Mouse (Mus musculus): Measurements from ENCODE around the gene Adgrf5. TPM values are rescaled to one million over a fixed set of nuclear protein-coding genes. Genes with fewer than 3 reads are reported as not detected.

Adgrf5 gene
- polyA plus RNA-seq, 1 experiment from 2014 or later: 18.7 TPM

- peaks cover 3% of the 10 kb centered on the region; the same call in 1 of the 2 replicates for H3K4me1 ChIP-seq
- H3K27ac ChIP-seq (replicated peaks): no peak overlapping the region
- H3K27me3 ChIP-seq (replicated peaks): no peaks in the 10 kb centered on the region
- H3K9me3 ChIP-seq: no peaks in the 10 kb centered on the region
- ATAC-seq (ENCODE audit: extremely low read depth, insufficient number of reproducible peaks, low FRiP score, low TSS enrichment): no peak
- H3K4me3 ChIP-seq: no peak overlapping the region
- no peak overlapping the region for H3K4me2 ChIP-seq
- H3K9ac ChIP-seq: no peak overlapping the region
- no peaks in the 10 kb centered on the region for H3K36me3 ChIP-seq
- WGBS: 66% methylated on average over 3 of the region's 3 CpGs
These were observed 141.0 kb downstream of the Adgrf5 start for GRCm38 (mm10) chr17:43501223-43501622.

GRCm38 (mm10) chr17:43501631-43502030, 141.4 kb downstream of the Adgrf5 start:
- Histone ChIP-seq H3K36me3 (no peaks in the 10 kb centered on the region), H3K4me1 (peaks cover 3% of the 10 kb centered on the region; the same call in 1 of the 2 replicates), H3K27me3 (replicated peaks) (no peaks in the 10 kb centered on the region), H3K9me3 (no peaks in the 10 kb centered on the region), H3K27ac (replicated peaks) (no peak overlapping the region), H3K9ac (no peak overlapping the region), H3K4me3 (no peak overlapping the region), H3K4me2 (no peak overlapping the region)
- no peak for ATAC-seq (ENCODE audit: extremely low read depth, insufficient number of reproducible peaks, low FRiP score, low TSS enrichment)
- WGBS: 87% methylated on average over 5 of the region's 5 CpGs

- WGBS: 84% methylated on average over 9 of the region's 9 CpGs
- H3K4me2 ChIP-seq: no peak within 1 kb of the TSS
- no peaks in the 10 kb centered on the region for H3K9me3 ChIP-seq
- no peaks in the 10 kb centered on the region for H3K27me3 ChIP-seq (replicated peaks)
- H3K27ac ChIP-seq (replicated peaks): no peak within 1 kb of the TSS
- no peaks in the 10 kb centered on the region for H3K36me3 ChIP-seq
- ATAC-seq (ENCODE audit: extremely low read depth, insufficient number of reproducible peaks, low FRiP score, low TSS enrichment): no peak
- H3K9ac ChIP-seq: no peak within 1 kb of the TSS
- H3K4me3 ChIP-seq: no peak within 1 kb of the TSS
- peaks cover 3% of the 10 kb centered on the region; the same call in 1 of the 2 replicates for H3K4me1 ChIP-seq
These were observed 142.3 kb downstream of the Adgrf5 start, which contains the start of gene Mep1a for GRCm38 (mm10) chr17:43502592-43502991. Gene Mep1a, minus strand, starts transcription at chr17:43502812.

GRCm38 (mm10) chr17:43503861-43504593, 143.8 kb downstream of the Adgrf5 start:
- H3K9ac ChIP-seq: no peak overlapping the region
- no peaks in the 10 kb centered on the region for H3K9me3 ChIP-seq
- WGBS: 50% methylated on average over 4 of the region's 4 CpGs
- H3K36me3 ChIP-seq: no peaks in the 10 kb centered on the region
- H3K4me2 ChIP-seq: no peak overlapping the region
- ATAC-seq (ENCODE audit: extremely low read depth, insufficient number of reproducible peaks, low FRiP score, low TSS enrichment): no peak
- H3K4me3 ChIP-seq: no peak overlapping the region
- no peak overlapping the region for H3K27ac ChIP-seq (replicated peaks)
- peaks cover 3% of the 10 kb centered on the region; the same call in 1 of the 2 replicates for H3K4me1 ChIP-seq
- H3K27me3 ChIP-seq (replicated peaks): no peaks in the 10 kb centered on the region

- Histone ChIP-seq H3K4me3 (no peak overlapping the region), H3K4me2 (no peak overlapping the region), H3K9me3 (no peaks in the 10 kb centered on the region), H3K36me3 (no peaks in the 10 kb centered on the region), H3K27ac (replicated peaks) (no peak overlapping the region), H3K27me3 (replicated peaks) (no peaks in the 10 kb centered on the region), H3K4me1 (peaks cover 3% of the 10 kb centered on the region; the same call in 1 of the 2 replicates), H3K9ac (no peak overlapping the region)
- no peak for ATAC-seq (ENCODE audit: extremely low read depth, insufficient number of reproducible peaks, low FRiP score, low TSS enrichment)
- WGBS: 55% methylated on average over 6 of the region's 6 CpGs
These were observed 144.3 kb downstream of the Adgrf5 start for GRCm38 (mm10) chr17:43504594-43504934.

Other genes with a start within 250 kb of the Adgrf5 start
- 0.13 TPM in 1 of 2 replicates, not detected in the other for gene Adgrf1, start 90.1 kb upstream of the Adgrf5 start, polyA plus RNA-seq (2015; fragmentation: Nextera tagmentation; extraction: Ambion mirVana)
- gene Mep1a, start 142.4 kb downstream of the Adgrf5 start, polyA plus RNA-seq (2015; fragmentation: Nextera tagmentation; extraction: Ambion mirVana): not detected in 2 replicates
- 0.11 TPM in 1 of 2 replicates, not detected in the other for gene Ankrd66, start 183.2 kb downstream of the Adgrf5 start, polyA plus RNA-seq (2015; fragmentation: Nextera tagmentation; extraction: Ambion mirVana)
- gene Pla2g7, start 207.6 kb downstream of the Adgrf5 start, polyA plus RNA-seq (2015; fragmentation: Nextera tagmentation; extraction: Ambion mirVana): 12.5 and 13.2 TPM in 2 replicates

Data from heart, embryonic 13.5 days (tissue).